8 mouse cellular contexts compared by ENCODE assay signal in the genomic region with DNA sequence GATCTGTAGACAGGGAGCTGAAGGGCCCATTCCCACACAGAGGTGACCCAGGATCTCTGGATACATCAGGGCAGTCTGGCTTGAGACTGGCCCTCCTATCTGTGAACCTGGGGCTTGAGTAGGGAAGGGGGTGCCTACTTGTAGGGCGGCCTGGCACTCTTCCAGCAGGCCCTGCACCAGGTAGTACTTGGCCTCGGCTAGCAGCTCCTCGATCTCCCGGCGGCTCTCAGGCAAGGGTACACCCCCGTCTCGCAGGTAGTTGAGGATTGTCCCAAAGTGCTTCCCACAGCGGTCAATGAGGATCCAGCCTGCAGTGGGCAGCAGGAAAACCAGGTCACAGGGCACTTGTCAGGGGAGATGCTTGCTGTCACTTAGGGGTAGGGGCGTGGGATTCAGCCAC. TPM values are rescaled to one million over a fixed set of nuclear protein-coding genes. Genes with fewer than 3 reads are reported as not detected.
DNase-seq lines count a peak whose midpoint lies in the region; ATAC-seq and TF ChIP-seq lines count a peak whose summit lies in the region.

No protein-coding gene starts in this region.

- WGBS in heart, embryonic 14.5 days, result 82% methylated on average over 9 of the region's 9 CpGs
- 90% methylated on average over 9 of the region's 9 CpGs for WGBS in neural tube, embryonic 13.5 days
- WGBS in intestine, postnatal 0 days, result 70% methylated on average over 9 of the region's 9 CpGs
- WGBS in stomach, postnatal 0 days, result 49% methylated on average over 9 of the region's 9 CpGs

- no peak for DNase-seq in heart, postnatal 25 days (ENCODE audit: low spot score)
- no peak for DNase-seq in neural tube, embryonic 10.5 days (ENCODE audit: extremely low spot score, low spot score)
- DNase-seq in stomach, postnatal 0 days (ENCODE audit: low spot score), result no peak
- DNase-seq in left cerebral cortex, adult 11 months (ENCODE audit: low spot score), result no peak
- no peak for DNase-seq in cerebellum, adult 11-12 months

- no peak overlapping the region for H3K4me2 ChIP-seq in heart, embryonic 14.5 days (ENCODE audit: low read length)
- H3K4me2 ChIP-seq in neural tube, embryonic 13.5 days, result no peak overlapping the region
- peak overlapping the region; percentile 46; the same call in 1 of the 2 replicates for H3K4me2 ChIP-seq in intestine, postnatal 0 days (replicated peaks; ENCODE audit: low read depth)
- 0 out of 2 replicates have a peak overlapping the region, but pooled peaks have one; percentile 23 for H3K4me2 ChIP-seq in stomach, postnatal 0 days (replicated peaks; ENCODE audit: low read depth)

- peak overlapping the region; percentile 66 to 79 for H3K27ac ChIP-seq in heart, embryonic 14.5 days (replicated peaks in 1 of 2; ENCODE audit: control insufficient read depth in 1 of 2, insufficient read depth in 1 of 2, low read depth in 2 of 2, low read length in 2 of 2)
- 0 out of 2 replicates have a peak overlapping the region, but pooled peaks have one; percentile 20 for H3K27ac ChIP-seq in neural tube, embryonic 13.5 days (replicated peaks)
- H3K27ac ChIP-seq in intestine, postnatal 0 days (ENCODE audit: low read depth, low read length), result peak overlapping the region; percentile 84
- peak overlapping the region; percentile 95 for H3K27ac ChIP-seq in stomach, postnatal 0 days (replicated peaks)

- TF ChIP-seq CTCF in intestine, postnatal 0 days (IDR thresholded peaks at IDR 0.05; ENCODE audit: low read depth), result no peak
- TF ChIP-seq CTCF in stomach, postnatal 0 days (IDR thresholded peaks at IDR 0.05; ENCODE audit: low read depth), result no peak

- H3K4me1 ChIP-seq in heart, embryonic 14.5 days (ENCODE audit: control insufficient read depth in 2 of 2, insufficient read depth in 2 of 2, low read length in 2 of 2), result peaks cover 45 to 48% of the 10 kb centered on the region in 2 experiments
- H3K4me1 ChIP-seq in neural tube, embryonic 13.5 days (replicated peaks), result peaks cover 56% of the 10 kb centered on the region
- peaks cover 40% of the 10 kb centered on the region for H3K4me1 ChIP-seq in intestine, postnatal 0 days (replicated peaks; ENCODE audit: control insufficient read depth, insufficient read depth, low read length)
- H3K4me1 ChIP-seq in stomach, postnatal 0 days (replicated peaks; ENCODE audit: control insufficient read depth, insufficient read depth), result peaks cover 39% of the 10 kb centered on the region

- H3K27me3 ChIP-seq in heart, embryonic 14.5 days (ENCODE audit: control insufficient read depth, insufficient read depth, low read length), result no peaks in the 10 kb centered on the region
- H3K27me3 ChIP-seq in neural tube, embryonic 13.5 days, result no peaks in the 10 kb centered on the region
- H3K27me3 ChIP-seq in intestine, postnatal 0 days (replicated peaks; ENCODE audit: control insufficient read depth, insufficient read depth, low read length), result no peaks in the 10 kb centered on the region
- no peaks in the 10 kb centered on the region for H3K27me3 ChIP-seq in stomach, postnatal 0 days (ENCODE audit: control insufficient read depth, insufficient read depth, low read length)

- peaks cover 92% of the 10 kb centered on the region for H3K36me3 ChIP-seq in heart, embryonic 14.5 days (ENCODE audit: control insufficient read depth, insufficient read depth, low read length)
- peaks cover 100% of the 10 kb centered on the region for H3K36me3 ChIP-seq in neural tube, embryonic 13.5 days
- peaks cover 64% of the 10 kb centered on the region for H3K36me3 ChIP-seq in intestine, postnatal 0 days (ENCODE audit: control insufficient read depth, insufficient read depth)
- H3K36me3 ChIP-seq in stomach, postnatal 0 days (ENCODE audit: control insufficient read depth, insufficient read depth, low read length), result peaks cover 33% of the 10 kb centered on the region

- no peaks in the 10 kb centered on the region for H3K9me3 ChIP-seq in heart, embryonic 14.5 days (ENCODE audit: control insufficient read depth, low read length)
- H3K9me3 ChIP-seq in neural tube, embryonic 13.5 days, result no peaks in the 10 kb centered on the region
- no peaks in the 10 kb centered on the region for H3K9me3 ChIP-seq in intestine, postnatal 0 days (ENCODE audit: control insufficient read depth)
- H3K9me3 ChIP-seq in stomach, postnatal 0 days (ENCODE audit: control insufficient read depth, low read length), result no peaks in the 10 kb centered on the region

- H3K9ac ChIP-seq in heart, embryonic 14.5 days (ENCODE audit: low read length), result no peak overlapping the region
- H3K9ac ChIP-seq in neural tube, embryonic 13.5 days, result no peak overlapping the region
- 0 out of 2 replicates have a peak overlapping the region, but pooled peaks have one; percentile 11 for H3K9ac ChIP-seq in intestine, postnatal 0 days (ENCODE audit: low read depth, low read length)
- peak overlapping the region; percentile 41 for H3K9ac ChIP-seq in stomach, postnatal 0 days (ENCODE audit: low read length)

- intact Hi-C loops in heart, postnatal 25 days (cut with DNase I), result loop anchor here (2.0 to 10.0 kb wide), 2 partner anchors 13 to 245 kb away; partner anchors contain the start of gene Alkbh2

- H3K4me3 ChIP-seq in heart, embryonic 14.5 days (ENCODE audit: control insufficient read depth in 1 of 2, insufficient read depth in 1 of 2, low read depth in 1 of 2, low read length in 2 of 2), result no peak overlapping the region
- H3K4me3 ChIP-seq in neural tube, embryonic 13.5 days, result no peak overlapping the region
- H3K4me3 ChIP-seq in intestine, postnatal 0 days (ENCODE audit: low read depth, low read length), result no peak overlapping the region
- H3K4me3 ChIP-seq in stomach, postnatal 0 days (ENCODE audit: low read depth, low read length), result no peak overlapping the region

- TF ChIP-seq EP300 in stomach, postnatal 0 days (optimal IDR thresholded peaks at IDR 0.05), result no peak

- no peak for ATAC-seq in heart, embryonic 14.5 days (ENCODE audit: insufficient number of reproducible peaks, insufficient read depth, low FRiP score, low read depth)
- ATAC-seq in neural tube, embryonic 13.5 days (ENCODE audit: low read depth), result no peak
- no peak for ATAC-seq in intestine, postnatal 0 days
- ATAC-seq in stomach, postnatal 0 days (ENCODE audit: low FRiP score, low TSS enrichment), result no peak

RNA-seq across cellular contexts. Expression of gene Kctd10, which starts 10.4 kb away (rescaled TPM):
- polyA plus RNA-seq in heart, embryonic 14.5 days (2014; fragmentation: Nextera tagmentation; extraction: Ambion mirVana), result 104 and 106 TPM in 2 replicates
- total RNA-seq in heart, postnatal 25 days (2021), result 10 to 100 TPM; 52.2 to 55.0 TPM
- 73.0 and 82.3 TPM in 2 replicates for polyA plus RNA-seq in neural tube, embryonic 13.5 days (2015; fragmentation: Nextera tagmentation; extraction: Ambion mirVana)
- polyA plus RNA-seq in intestine, postnatal 0 days (2015; fragmentation: Nextera tagmentation; extraction: Ambion mirVana), result 112 and 118 TPM in 2 replicates
- 93.4 and 96.4 TPM in 2 replicates for polyA plus RNA-seq in stomach, postnatal 0 days (2015; fragmentation: Nextera tagmentation; extraction: Ambion mirVana)

RNA-seq across cellular contexts. Expression of gene Ube3b, which starts 10.5 kb away (rescaled TPM):
- polyA plus RNA-seq in heart, embryonic 14.5 days (2014; fragmentation: Nextera tagmentation; extraction: Ambion mirVana), result 51.1 and 53.0 TPM in 2 replicates
- 10 to 100 TPM; 85.4 to 93.5 TPM for total RNA-seq in heart, postnatal 25 days (2021)
- 40.3 and 42.5 TPM in 2 replicates for polyA plus RNA-seq in neural tube, embryonic 13.5 days (2015; fragmentation: Nextera tagmentation; extraction: Ambion mirVana)
- 23.0 and 24.8 TPM in 2 replicates for polyA plus RNA-seq in intestine, postnatal 0 days (2015; fragmentation: Nextera tagmentation; extraction: Ambion mirVana)
- 19.4 and 20.9 TPM in 2 replicates for polyA plus RNA-seq in stomach, postnatal 0 days (2015; fragmentation: Nextera tagmentation; extraction: Ambion mirVana)

Comparison
In these comparisons a context has a peak if more than half of its experiments do, and no peak if none do; other contexts are left out.
1. H3K27ac ChIP-seq: peak in every context shown above with its lines; median percentile 95 in stomach, postnatal 0 days; 84 in intestine, postnatal 0 days; 72 in heart, embryonic 14.5 days; 20 in neural tube, embryonic 13.5 days.
2. H3K4me2 ChIP-seq: peak in intestine, postnatal 0 days (single experiment) and stomach, postnatal 0 days (single experiment); none in heart, embryonic 14.5 days (single experiment) and neural tube, embryonic 13.5 days (single experiment).
3. H3K9ac ChIP-seq: peak in intestine, postnatal 0 days (single experiment) and stomach, postnatal 0 days (single experiment); none in heart, embryonic 14.5 days (single experiment) and neural tube, embryonic 13.5 days (single experiment).